Comparison of ENCODE assay signal across 8 mouse cellular contexts in the genomic region with DNA sequence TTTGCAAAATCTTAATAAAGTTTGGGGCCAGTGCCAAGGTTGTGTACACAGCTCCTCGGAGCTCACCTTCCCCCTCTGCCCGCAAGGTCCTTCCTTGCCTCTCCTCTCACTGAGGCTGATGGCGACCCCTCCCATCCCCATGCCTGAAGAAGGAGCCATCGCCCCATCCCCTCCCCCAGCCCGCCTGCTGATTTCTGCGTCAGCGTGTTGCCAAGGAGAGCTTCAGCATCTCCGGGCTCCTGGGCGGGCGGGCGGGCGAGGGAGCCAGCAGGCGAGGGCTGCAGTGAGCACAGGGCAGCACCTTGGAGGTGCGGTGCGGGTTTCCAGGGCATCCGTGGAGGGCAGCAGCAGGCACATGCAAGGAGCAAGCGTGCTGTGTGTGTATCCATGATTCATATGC. TPM values are rescaled to one million over a fixed set of nuclear protein-coding genes. Genes with fewer than 3 reads are reported as not detected.
DNase-seq lines count a peak whose midpoint lies in the region; ATAC-seq lines count a peak whose summit lies in the region.

No protein-coding gene starts in this region.

- H3K4me3 ChIP-seq in embryonic facial prominence, embryonic 10.5 days: peak overlapping the region; percentile 50
- peak overlapping the region; percentile 25 for H3K4me3 ChIP-seq in midbrain, embryonic 13.5 days (replicated peaks)

- peak overlapping the region; percentile 63 for H3K27ac ChIP-seq in embryonic facial prominence, embryonic 10.5 days (replicated peaks)
- peak overlapping the region; percentile 73 for H3K27ac ChIP-seq in midbrain, embryonic 13.5 days

- peak overlapping the region; percentile 51 for H3K4me2 ChIP-seq in midbrain, embryonic 13.5 days (replicated peaks)

- 0 out of 2 replicates have a peak, but pooled peaks cover 3% of the 10 kb centered on the region for H3K9me3 ChIP-seq in embryonic facial prominence, embryonic 10.5 days
- H3K9me3 ChIP-seq in midbrain, embryonic 13.5 days: no peaks in the 10 kb centered on the region; the same call in 1 of the 2 replicates

- peaks cover 16% of the 10 kb centered on the region for H3K36me3 ChIP-seq in embryonic facial prominence, embryonic 10.5 days (replicated peaks)
- peaks cover 22% of the 10 kb centered on the region for H3K36me3 ChIP-seq in midbrain, embryonic 13.5 days

- H3K9ac ChIP-seq in midbrain, embryonic 13.5 days (replicated peaks): peak overlapping the region; percentile 59; the same call in 1 of the 2 replicates

- peak; percentile 49 to 64 for DNase-seq in kidney, postnatal 4 days
- DNase-seq in kidney, adult 11 months: no peak
- DNase-seq in embryonic facial prominence, embryonic 10.5 days (ENCODE audit: low spot score): peak; percentile 74
- DNase-seq in heart, postnatal 4 days: peak; percentile 12
- no peak for DNase-seq in ovary, postnatal 14 days (ENCODE audit: low spot score)
- no peak for DNase-seq in adrenal gland, adult 18-20 months (ENCODE audit: low spot score in 2 of 2)

- ATAC-seq in midbrain, embryonic 13.5 days: peak; percentile 59
- ATAC-seq in activated CD4-positive, CD25-positive, alpha-beta regulatory T cell, adult 4 months: no peak

- WGBS in embryonic facial prominence, embryonic 10.5 days: 2% methylated on average over 17 of the region's 17 CpGs
- whole genome bisulfite sequencing in midbrain, embryonic 13.5 days: under 1% methylated on average over 17 of the region's 17 CpGs

- peaks cover 37% of the 10 kb centered on the region for H3K4me1 ChIP-seq in embryonic facial prominence, embryonic 10.5 days
- H3K4me1 ChIP-seq in midbrain, embryonic 13.5 days (replicated peaks): peaks cover 57% of the 10 kb centered on the region

- peaks cover 60% of the 10 kb centered on the region for H3K27me3 ChIP-seq in embryonic facial prominence, embryonic 10.5 days (replicated peaks; ENCODE audit: low read depth, poor library complexity, severe bottlenecking)
- no peaks in the 10 kb centered on the region for H3K27me3 ChIP-seq in midbrain, embryonic 13.5 days

RNA-seq across cellular contexts. Expression of a gene that starts 28.4 kb away (rescaled TPM):
- polyA plus RNA-seq in embryonic facial prominence, embryonic 10.5 days (2016; fragmentation: Nextera tagmentation; extraction: Ambion mirVana): 5.1 TPM in 2 replicates
- 1 to 10 TPM in 1 of 2 experiments, under 1 TPM in 1; 0.83 to 1.4 TPM for total RNA-seq in heart, postnatal 4 days (2021)
- 39.6 and 42.5 TPM in 2 replicates for polyA plus RNA-seq in midbrain, embryonic 13.5 days (2015; fragmentation: Nextera tagmentation; extraction: Ambion mirVana)
- not detected for polyA plus RNA-seq in activated CD4-positive, CD25-positive, alpha-beta regulatory T cell, adult 4 months (2017; shearing (Covaris generic))
- 1 to 10 TPM; 2.9 to 4.4 TPM for total RNA-seq in adrenal gland, adult 18-20 months (2021)

RNA-seq across cellular contexts. Expression of a gene that starts 37.0 kb away (rescaled TPM):
- not detected in 2 replicates for polyA plus RNA-seq in embryonic facial prominence, embryonic 10.5 days (2016; fragmentation: Nextera tagmentation; extraction: Ambion mirVana)
- total RNA-seq in heart, postnatal 4 days (2021): not detected
- polyA plus RNA-seq in midbrain, embryonic 13.5 days (2015; fragmentation: Nextera tagmentation; extraction: Ambion mirVana): 0.63 and 1.1 TPM in 2 replicates
- polyA plus RNA-seq in activated CD4-positive, CD25-positive, alpha-beta regulatory T cell, adult 4 months (2017; shearing (Covaris generic)): not detected
- total RNA-seq in adrenal gland, adult 18-20 months (2021): 1 to 10 TPM in 1 of 2 experiments, not detected in 1; 1.4 TPM

RNA-seq across cellular contexts. Expression of a gene that starts 41.5 kb away (rescaled TPM):
- 10.5 and 13.1 TPM in 2 replicates for polyA plus RNA-seq in embryonic facial prominence, embryonic 10.5 days (2016; fragmentation: Nextera tagmentation; extraction: Ambion mirVana)
- 1 to 10 TPM; 1.7 to 1.8 TPM for total RNA-seq in heart, postnatal 4 days (2021)
- 14.8 and 19.7 TPM in 2 replicates for polyA plus RNA-seq in midbrain, embryonic 13.5 days (2015; fragmentation: Nextera tagmentation; extraction: Ambion mirVana)
- polyA plus RNA-seq in activated CD4-positive, CD25-positive, alpha-beta regulatory T cell, adult 4 months (2017; shearing (Covaris generic)): under 1 TPM; 0.19 to 0.60 TPM
- total RNA-seq in adrenal gland, adult 18-20 months (2021): 10 to 100 TPM; 12.6 to 12.9 TPM

Comparison
In these comparisons a context has a peak if more than half of its experiments do, and no peak if none do; other contexts are left out.
1. DNase-seq: peak in kidney, postnatal 4 days (2 of 2), embryonic facial prominence, embryonic 10.5 days (single experiment) and heart, postnatal 4 days (single experiment); none in kidney, adult 11 months (single experiment), ovary, postnatal 14 days (single experiment) and adrenal gland, adult 18-20 months (0 of 2).